Mouse (Mus musculus) embryo, embryonic 10 days (tissue): Measurements from ENCODE around the gene Gon7.

Experiments
- DNase-seq: peaks from one replicate; pipeline ENCODE4 v3.0.0-alpha.2; 2015; ENCODE audit warnings: low spot score

Gene Gon7

GRCm38 (mm10) chr12:102757689-102758402 lies at the start of gene Gon7, which contains the start of the genes Gm28051 and Ubr7:
Gene Gon7 (minus strand): TSS chr12:102757803.
Gene Gm28051 (minus strand): TSS chr12:102757765.
Gene Ubr7 (plus strand): TSS chr12:102757967.
- peak; percentile 97 for DNase-seq

- DNase-seq, result no peak
Observed at GRCm38 (mm10) chr12:102799528-102799927, 41.9 kb upstream of the Gon7 start.

- no peak for DNase-seq
Observed at GRCm38 (mm10) chr12:102787927-102788326, 30.3 kb upstream of the Gon7 start.

GRCm38 (mm10) chr12:102785593-102785985 lies 28.0 kb upstream of the Gon7 start:
- DNase-seq, result no peak

- DNase-seq, result no peak
Observed at GRCm38 (mm10) chr12:102784899-102785592, 27.4 kb upstream of the Gon7 start.

GRCm38 (mm10) chr12:102782841-102783240 lies 25.2 kb upstream of the Gon7 start:
- no peak for DNase-seq

- peak; percentile 18 for DNase-seq
Observed at GRCm38 (mm10) chr12:102779452-102779851, 21.8 kb upstream of the Gon7 start.

GRCm38 (mm10) chr12:102778151-102778550 lies 20.5 kb upstream of the Gon7 start:
- DNase-seq, result no peak

- DNase-seq, result no peak
Observed at GRCm38 (mm10) chr12:102776035-102776434, 18.4 kb upstream of the Gon7 start.

- DNase-seq, result no peak
Observed at GRCm38 (mm10) chr12:102772676-102773075, 15.1 kb upstream of the Gon7 start.

GRCm38 (mm10) chr12:102771601-102772000 lies 14.0 kb upstream of the Gon7 start:
- no peak for DNase-seq

- no peak for DNase-seq
Observed at GRCm38 (mm10) chr12:102769000-102769399, 11.4 kb upstream of the Gon7 start.

GRCm38 (mm10) chr12:102763696-102764095 lies 6.1 kb upstream of the Gon7 start:
- no peak for DNase-seq

GRCm38 (mm10) chr12:102761668-102762067 lies 4.1 kb upstream of the Gon7 start:
- no peak for DNase-seq

GRCm38 (mm10) chr12:102758936-102759335 lies 1.3 kb upstream of the Gon7 start:
- no peak for DNase-seq

- no peak for DNase-seq
Observed at GRCm38 (mm10) chr12:102758403-102758756, 777 bp upstream of the Gon7 start, which contains the start of gene Gm20604. Gene Gm20604 (minus strand): TSS chr12:102758672.

- peak; percentile 16 for DNase-seq
Observed at GRCm38 (mm10) chr12:102757055-102757688, 431 bp downstream of the Gon7 start.

GRCm38 (mm10) chr12:102756304-102756703 lies 1.3 kb downstream of the Gon7 start:
- no peak for DNase-seq

- no peak for DNase-seq
Observed at GRCm38 (mm10) chr12:102748256-102748655, 9.3 kb downstream of the Gon7 start.

GRCm38 (mm10) chr12:102744839-102745238 lies 12.8 kb downstream of the Gon7 start:
- no peak for DNase-seq

GRCm38 (mm10) chr12:102743589-102744574 lies 13.7 kb downstream of the Gon7 start, which contains the start of the genes Moap1 and Tmem251:
Gene Moap1 (minus strand): TSS chr12:102743661.
Gene Tmem251 (plus strand): TSS chr12:102743762.
- peak; percentile 96 for DNase-seq
